Mouse (Mus musculus) CH12.LX (cell line): ENCODE measurements around the gene Hoxa13. TPM values are rescaled to one million over a fixed set of nuclear protein-coding genes. Genes with fewer than 3 reads are reported as not detected.

ENCODE experiments used
- DNase-seq: peaks from one replicate; pipeline ENCODE4 v3.0.0-alpha.2; 2013; ENCODE audit errors: extremely low read depth
- H3K27ac ChIP-seq: 2 replicates; pipeline ENCODE4 v1.5.1; 2012; ENCODE audit warnings: low read depth, mild to moderate bottlenecking, control low read depth, moderate library complexity; ENCODE audit not compliant: insufficient read depth
- H3K27me3 ChIP-seq: replicated peaks from 2 replicates; pipeline ENCODE3; 2012; ENCODE audit warnings: inconsistent platforms
- H3K36me3 ChIP-seq, 2 experiments: replicated peaks in 1 of 2; 2 replicates each; pipeline versions ENCODE3 to v1.6.1; 2012; ENCODE audit warnings: inconsistent platforms in 1 of 2, low read length in 1 of 2, mild to moderate bottlenecking in 1 of 2, mixed read lengths in 1 of 2, moderate library complexity in 1 of 2; ENCODE audit not compliant: control insufficient read depth in 1 of 2, insufficient read depth in 1 of 2
- H3K4me1 ChIP-seq, 2 experiments: 2 replicates each; pipeline ENCODE4 v1.6.1; 2012; ENCODE audit warnings: inconsistent platforms in 1 of 2, moderate library complexity in 1 of 2; ENCODE audit not compliant: insufficient read depth in 2 of 2, control insufficient read depth in 1 of 2
- H3K4me2 ChIP-seq: 2 replicates; pipeline ENCODE4 v1.6.1; 2012; ENCODE audit warnings: low read depth, mild to moderate bottlenecking, control low read depth; ENCODE audit not compliant: poor library complexity, insufficient read depth, severe bottlenecking
- H3K4me3 ChIP-seq, 3 experiments: fragments of 150-350 bp in 1 of 3; sonication (generic) in 1 of 3; replicated peaks in 1 of 3; 2 replicates each; pipeline versions ENCODE3 to v1.5.1; 2011 to 2012; ENCODE audit warnings: low read depth in 2 of 3, low read length in 2 of 3, mild to moderate bottlenecking in 2 of 3, moderate library complexity in 2 of 3, control low read depth in 1 of 3, improper control_type of control experiment in 1 of 3, inconsistent platforms in 1 of 3, mixed read lengths in 1 of 3; ENCODE audit not compliant: poor library complexity in 1 of 3
- H3K79me2 ChIP-seq: replicated peaks from 2 replicates; pipeline ENCODE4 v1.6.1; 2012; ENCODE audit warnings: mild to moderate bottlenecking, moderate library complexity; ENCODE audit not compliant: control insufficient read depth, poor library complexity, insufficient read depth, severe bottlenecking; ENCODE audit errors: extremely low read depth
- H3K9ac ChIP-seq: 2 replicates; pipeline ENCODE4 v1.6.1; 2012; ENCODE audit warnings: low read depth, mild to moderate bottlenecking, control low read depth, moderate library complexity; ENCODE audit not compliant: insufficient read depth
- H3K9me3 ChIP-seq: replicated peaks from 2 replicates; pipeline ENCODE3; 2012; ENCODE audit warnings: low read length, inconsistent platforms, mixed read lengths
- E2F4 ChIP-seq: IDR thresholded peaks from 2 replicates; pipeline ENCODE4 v1.6.1; 2011; ENCODE audit warnings: low read depth, low read length, improper control_type of control experiment; ENCODE audit not compliant: insufficient replicate concordance
- ETS1 ChIP-seq: conservative IDR thresholded peaks from 2 replicates; pipeline ENCODE4 v1.6.1; 2012; ENCODE audit warnings: low read depth, mild to moderate bottlenecking, inconsistent platforms, low read length, improper control_type of control experiment, moderate library complexity
- GABPA ChIP-seq: IDR thresholded peaks from 2 replicates; pipeline ENCODE4 v1.6.1; 2012; ENCODE audit warnings: low read depth, low read length, improper control_type of control experiment, inconsistent platforms; ENCODE audit not compliant: insufficient replicate concordance
- HCFC1 ChIP-seq: IDR thresholded peaks from 2 replicates; pipeline ENCODE4 v1.6.1; 2012; ENCODE audit warnings: low read depth, mild to moderate bottlenecking, inconsistent platforms, low read length, improper control_type of control experiment
- IRF4 ChIP-seq: IDR thresholded peaks from 2 replicates; pipeline ENCODE4 v1.6.1; 2014; ENCODE audit warnings: low read depth, mild to moderate bottlenecking, inconsistent platforms, low read length, improper control_type of control experiment
- MAX ChIP-seq: IDR thresholded peaks from 2 replicates; pipeline ENCODE4 v1.6.1; 2011; ENCODE audit warnings: low read length, improper control_type of control experiment
- MEF2A ChIP-seq: IDR thresholded peaks from 2 replicates; pipeline ENCODE4 v1.6.1; 2014; ENCODE audit warnings: low read depth, mild to moderate bottlenecking, inconsistent platforms, low read length, improper control_type of control experiment, borderline replicate concordance
- RAD21 ChIP-seq: IDR thresholded peaks from 2 replicates; pipeline ENCODE4 v1.6.1; 2011; ENCODE audit warnings: low read depth, mild to moderate bottlenecking, low read length, improper control_type of control experiment, moderate library complexity
- SMC3 ChIP-seq: IDR thresholded peaks from 2 replicates; pipeline ENCODE4 v1.6.1; 2011; ENCODE audit warnings: low read depth, low read length, improper control_type of control experiment
- USF1 ChIP-seq: IDR thresholded peaks from 2 replicates; pipeline ENCODE4 v1.6.1; 2014; ENCODE audit warnings: low read depth, mild to moderate bottlenecking, inconsistent platforms, low read length, improper control_type of control experiment
- ZMIZ1 ChIP-seq: IDR thresholded peaks from 2 replicates; pipeline ENCODE4 v1.6.1; 2012; ENCODE audit warnings: low read depth, mild to moderate bottlenecking, inconsistent platforms, low read length, improper control_type of control experiment
- ZNF384 ChIP-seq: IDR thresholded peaks from 2 replicates; pipeline ENCODE4 v1.6.1; 2012; ENCODE audit warnings: low read depth, low read length, improper control_type of control experiment, inconsistent platforms
- dilution Hi-C: fragments of 300-500 bp; cut with MboI; formaldehyde crosslinking; loops from 2 replicates; pipeline ENCODE4 v1.14.3; 2020; ENCODE audit warnings: low sequenced_read_pairs; ENCODE audit not compliant: extremely low pct_unique_long_range_greater_than_20kb, extremely low pct_ligation_motif_present
- in situ Hi-C: fragments of 300-500 bp; cut with MboI; formaldehyde crosslinking; loops from 3 replicates; pipeline ENCODE4 v1.14.3; 2019; ENCODE audit warnings: low sequenced_read_pairs, low pct_ligation_motif_present, low pct_unique_long_range_greater_than_20kb, mixed read lengths
- polyA plus RNA-seq: library from polyadenylated mRNA; unstranded; fragments of >175 nt; gene quantifications from 2 replicates; pipeline ENCODE4 v1.2.1, GENCODE M21; 2012; ENCODE audit warnings: low read depth; ENCODE audit not compliant: insufficient read length
- total RNA-seq, 2 experiments: library from RNA; depleted of rRNA; stranded (reverse); fragments of 300-350 nt in 1 of 2; fragments of >200 nt in 1 of 2; gene quantifications; 2 replicates each; pipeline ENCODE4 v1.2.3; 2012 to 2014

The Hoxa13 gene
- total and polyA plus RNA-seq, 3 experiments: 0.17 TPM; not detected in 2

- TF ChIP-seq GABPA (no peak), ZNF384 (no peak), USF1 (no peak), MAX (no peak), IRF4 (no peak), MEF2A (no peak), HCFC1 (no peak)
- Histone ChIP-seq H3K9me3 (peaks cover 22% of the 10 kb centered on the region), H3K9ac (no peak overlapping the region), H3K4me1 (peaks cover 4 to 16% of the 10 kb centered on the region in 2 experiments; a peak in 2 of 4 replicates), H3K27ac (no peak overlapping the region), H3K4me3 (no peak overlapping the region), H3K36me3 (no peaks in the 10 kb centered on the region), H3K79me2 (no peaks in the 10 kb centered on the region), H3K27me3 (peaks cover 2% of the 10 kb centered on the region), H3K4me2 (no peak overlapping the region)
- in situ Hi-C loops (loop anchor here (10.0 to 25.0 kb wide), 2 partner anchors 204 to 351 kb away; partner anchors contain the start of gene Skap2), dilution Hi-C loops (no loop called here)
- DNase-seq: no peak
Observed at GRCm38 (mm10) chr6:52215771-52216535, 44.7 kb downstream of the Hoxa13 start.

- Histone ChIP-seq H3K9ac (no peak overlapping the region), H3K79me2 (no peaks in the 10 kb centered on the region), H3K4me1 (peaks cover 4 to 16% of the 10 kb centered on the region in 2 experiments; a peak in 2 of 4 replicates)
- dilution Hi-C loops: no loop called here
- TF ChIP-seq SMC3 (no peak), RAD21 (no peak), IRF4 (no peak), E2F4 (no peak), ETS1 (no peak), ZMIZ1 (no peak)
- TF ChIP-seq, all 38 proteins: peak for 0
- Histone ChIP-seq H3K27me3 (peaks cover 2% of the 10 kb centered on the region), H3K36me3 (no peaks in the 10 kb centered on the region), H3K9me3 (peaks cover 22% of the 10 kb centered on the region), H3K4me3 (no peak overlapping the region), H3K4me2 (no peak overlapping the region), H3K27ac (no peak overlapping the region)
- DNase-seq: no peak
- in situ Hi-C loops: loop anchor here (10.0 to 25.0 kb wide), 2 partner anchors 203 to 350 kb away; partner anchors contain the start of gene Skap2
Observed at GRCm38 (mm10) chr6:52215070-52215469, 45.6 kb downstream of the Hoxa13 start.
